Mouse (Mus musculus): ENCODE measurements around the gene Spin2g. TPM values are rescaled to one million over a fixed set of nuclear protein-coding genes. Genes with fewer than 3 reads are reported as not detected.
"Not testable (repeated sequence)": the region's sequence is repeated elsewhere in the genome, so short reads cannot be mapped to it uniquely, and the experiment has no call there.

The Spin2g gene
- not detected in 2 replicates for polyA plus RNA-seq (2015; fragmentation: Nextera tagmentation; extraction: Ambion mirVana)

GRCm38 (mm10) chrX:34238633-34239032 lies at the start of gene Spin2g:
Gene Spin2g, minus strand, starts transcription at chrX:34238733.
- not testable (repeated sequence) for H3K27ac ChIP-seq (replicated peaks); H3K4me2 ChIP-seq (replicated peaks); ATAC-seq (ENCODE audit: insufficient number of reproducible peaks, low FRiP score, low TSS enrichment, low read depth); H3K4me3 ChIP-seq (replicated peaks); H3K27me3 ChIP-seq; H3K4me1 ChIP-seq; H3K9ac ChIP-seq; H3K36me3 ChIP-seq; H3K9me3 ChIP-seq (replicated peaks)
- WGBS: 80% methylated on average over 6 of the region's 6 CpGs

Other genes starting within 250 kb of the Spin2g start
- not detected in 2 replicates for gene Btbd35f9, start 77.2 kb downstream of the Spin2g start, polyA plus RNA-seq (2015; fragmentation: Nextera tagmentation; extraction: Ambion mirVana)
- gene Btbd35f8, start 211.8 kb upstream of the Spin2g start, polyA plus RNA-seq (2015; fragmentation: Nextera tagmentation; extraction: Ambion mirVana): not detected in 2 replicates

Data from embryonic facial prominence, embryonic 15.5 days (tissue).